Mouse (Mus musculus) neural tube, embryonic 12.5 days (tissue): ENCODE data around the gene Fam222b. TPM values are rescaled to one million over a fixed set of nuclear protein-coding genes. Genes with fewer than 3 reads are reported as not detected.
"Not testable (repeated sequence)": the region's sequence is repeated elsewhere in the genome, so short reads cannot be mapped to it uniquely, and the experiment has no call there.

Experiments used
- ATAC-seq: fragments of 200-750 bp; cut with Nextera tagmentation; 2 replicates; pipeline ENCODE4 v1.8.0; 2017; ENCODE audit warnings: low read depth, mild to moderate bottlenecking, moderate TSS enrichment, moderate library complexity; ENCODE audit not compliant: low FRiP score
- H3K27ac ChIP-seq: fragments of 300-500 bp; sonication (generic); 2 replicates; pipeline ENCODE4 v1.5.1; 2016
- H3K27me3 ChIP-seq: fragments of 300-500 bp; sonication (generic); replicated peaks from 2 replicates; pipeline ENCODE4 v1.6.1; 2016; ENCODE audit warnings: mild to moderate bottlenecking
- H3K36me3 ChIP-seq: fragments of 300-500 bp; sonication (generic); 2 replicates; pipeline ENCODE4 v1.6.1; 2016; ENCODE audit warnings: mild to moderate bottlenecking
- H3K4me1 ChIP-seq: fragments of 300-500 bp; sonication (generic); 2 replicates; pipeline ENCODE4 v1.6.1; 2016
- H3K4me2 ChIP-seq: fragments of 300-500 bp; sonication (generic); replicated peaks from 2 replicates; pipeline ENCODE4 v1.6.1; 2016; ENCODE audit warnings: mild to moderate bottlenecking
- H3K4me3 ChIP-seq: fragments of 300-500 bp; sonication (generic); 2 replicates; pipeline ENCODE4 v1.5.1; 2016
- H3K9ac ChIP-seq: fragments of 300-500 bp; sonication (generic); 2 replicates; pipeline ENCODE4 v1.6.1; 2016; ENCODE audit warnings: mild to moderate bottlenecking
- H3K9me3 ChIP-seq: fragments of 300-500 bp; sonication (generic); 2 replicates; pipeline ENCODE4 v1.6.1; 2016; ENCODE audit warnings: mild to moderate bottlenecking
- WGBS: fragments of 180-500 bp; shearing (Covaris S2); methylation state at CpG from one replicate; pipeline ENCODE4 v1.1.7; 2016; 5-methylcytosine and 5-hydroxymethylcytosine counted together
- polyA plus RNA-seq: library from polyadenylated mRNA; unstranded; fragments of >200 nt; fragmentation: Nextera tagmentation; extraction: Ambion mirVana; gene quantifications from 2 replicates; pipeline ENCODE4 v1.2.1, GENCODE M21; 2016

Gene Fam222b
- polyA plus RNA-seq, 1 experiment from 2014 or later = 27.9 TPM

- Histone ChIP-seq H3K4me1 (peaks cover 18% of the 10 kb centered on the region), H3K9ac (no peak overlapping the region), H3K27ac (no peak overlapping the region), H3K36me3 (no peaks in the 10 kb centered on the region), H3K9me3 (no peaks in the 10 kb centered on the region), H3K27me3 (no peaks in the 10 kb centered on the region), H3K4me2 (no peak overlapping the region), H3K4me3 (no peak overlapping the region)
- WGBS = 96% methylated on average over 4 of the region's 4 CpGs
- ATAC-seq = no peak
These were observed 28.4 kb downstream of the Fam222b start for GRCm38 (mm10) chr11:78122815-78123214.

- no peak overlapping the region for H3K4me3 ChIP-seq
- H3K36me3 ChIP-seq = no peaks in the 10 kb centered on the region
- peaks cover 18% of the 10 kb centered on the region for H3K4me1 ChIP-seq
- H3K27ac ChIP-seq = no peak overlapping the region
- no peaks in the 10 kb centered on the region for H3K27me3 ChIP-seq
- H3K9me3 ChIP-seq = no peaks in the 10 kb centered on the region
- no peak overlapping the region for H3K4me2 ChIP-seq
- no peak overlapping the region for H3K9ac ChIP-seq
- ATAC-seq = no peak
These were observed 29.3 kb downstream of the Fam222b start for GRCm38 (mm10) chr11:78123782-78124181.

- WGBS = 48% methylated on average over 6 of the region's 6 CpGs
- no peak overlapping the region for H3K27ac ChIP-seq
- H3K4me1 ChIP-seq = peaks cover 10% of the 10 kb centered on the region; the same call in 1 of the 2 replicates
- H3K36me3 ChIP-seq = no peaks in the 10 kb centered on the region
- H3K9ac ChIP-seq = no peak overlapping the region
- ATAC-seq = no peak
- H3K4me3 ChIP-seq = no peak overlapping the region
- H3K4me2 ChIP-seq = no peak overlapping the region
- no peaks in the 10 kb centered on the region for H3K9me3 ChIP-seq
- no peaks in the 10 kb centered on the region for H3K27me3 ChIP-seq
These were observed 31.2 kb downstream of the Fam222b start for GRCm38 (mm10) chr11:78125691-78126090.

GRCm38 (mm10) chr11:78126739-78127138, 32.3 kb downstream of the Fam222b start:
- ATAC-seq = no peak
- Histone ChIP-seq H3K9me3 (no peaks in the 10 kb centered on the region), H3K27me3 (no peaks in the 10 kb centered on the region), H3K9ac (no peak overlapping the region), H3K4me3 (no peak overlapping the region), H3K27ac (no peak overlapping the region), H3K4me2 (no peak overlapping the region), H3K4me1 (peaks cover 10% of the 10 kb centered on the region; the same call in 1 of the 2 replicates), H3K36me3 (no peaks in the 10 kb centered on the region)
- WGBS = 94% methylated on average over 4 of the region's 4 CpGs

GRCm38 (mm10) chr11:78129458-78129857, 35.0 kb downstream of the Fam222b start:
- no peak overlapping the region for H3K9ac ChIP-seq
- no peaks in the 10 kb centered on the region for H3K9me3 ChIP-seq
- H3K27ac ChIP-seq = no peak overlapping the region
- no peaks in the 10 kb centered on the region for H3K27me3 ChIP-seq
- H3K36me3 ChIP-seq = no peaks in the 10 kb centered on the region
- 70% methylated on average over 8 of the region's 8 CpGs for whole genome bisulfite sequencing
- no peak overlapping the region for H3K4me2 ChIP-seq
- H3K4me3 ChIP-seq = no peak overlapping the region
- peaks cover 10% of the 10 kb centered on the region; the same call in 1 of the 2 replicates for H3K4me1 ChIP-seq
- ATAC-seq = no peak

- Histone ChIP-seq H3K9ac (no peak overlapping the region), H3K4me3 (no peak overlapping the region), H3K4me1 (no peaks in the 10 kb centered on the region), H3K9me3 (no peaks in the 10 kb centered on the region), H3K27me3 (no peaks in the 10 kb centered on the region), H3K36me3 (no peaks in the 10 kb centered on the region), H3K27ac (no peak overlapping the region), H3K4me2 (no peak overlapping the region)
- no peak for ATAC-seq
- 90% methylated on average over 6 of the region's 6 CpGs for WGBS
These were observed 39.5 kb downstream of the Fam222b start for GRCm38 (mm10) chr11:78133915-78134314.

GRCm38 (mm10) chr11:78134344-78134743, 39.9 kb downstream of the Fam222b start:
- no peak for ATAC-seq
- 90% methylated on average over 3 of the region's 3 CpGs for WGBS
- no peaks in the 10 kb centered on the region for H3K27me3 ChIP-seq
- no peak overlapping the region for H3K27ac ChIP-seq
- no peak overlapping the region for H3K9ac ChIP-seq
- H3K36me3 ChIP-seq = no peaks in the 10 kb centered on the region
- H3K4me2 ChIP-seq = no peak overlapping the region
- no peaks in the 10 kb centered on the region for H3K9me3 ChIP-seq
- no peak overlapping the region for H3K4me3 ChIP-seq
- no peaks in the 10 kb centered on the region for H3K4me1 ChIP-seq

GRCm38 (mm10) chr11:78135314-78135713, 40.9 kb downstream of the Fam222b start:
- not testable (repeated sequence) for H3K4me1 ChIP-seq, ATAC-seq

GRCm38 (mm10) chr11:78136132-78136531, 41.7 kb downstream of the Fam222b start:
- Histone ChIP-seq H3K4me3 (no peak overlapping the region), H3K27ac (no peak overlapping the region), H3K9me3 (no peaks in the 10 kb centered on the region), H3K4me1 (no peaks in the 10 kb centered on the region), H3K27me3 (no peaks in the 10 kb centered on the region), H3K36me3 (no peaks in the 10 kb centered on the region), H3K9ac (no peak overlapping the region), H3K4me2 (no peak overlapping the region)
- no peak for ATAC-seq
- WGBS = 92% methylated on average over 1 of the region's 1 CpGs

More at GRCm38 (mm10) chr11:78135314-78135713, 40.9 kb downstream of the Fam222b start:
- H3K9ac ChIP-seq, H3K4me2 ChIP-seq, H3K27ac ChIP-seq, H3K4me3 ChIP-seq, H3K27me3 ChIP-seq, H3K9me3 ChIP-seq, H3K36me3 ChIP-seq: not testable (repeated sequence)
- 87% methylated on average over 7 of the region's 7 CpGs for WGBS

- ATAC-seq = no peak
- WGBS = 84% methylated on average over 4 of the region's 4 CpGs
- H3K4me2 ChIP-seq = no peak overlapping the region
- no peaks in the 10 kb centered on the region for H3K27me3 ChIP-seq
- H3K9ac ChIP-seq = no peak overlapping the region
- H3K4me1 ChIP-seq = no peaks in the 10 kb centered on the region
- H3K36me3 ChIP-seq = no peaks in the 10 kb centered on the region
- H3K9me3 ChIP-seq = no peaks in the 10 kb centered on the region
- no peak overlapping the region for H3K4me3 ChIP-seq
- no peak overlapping the region for H3K27ac ChIP-seq
These were observed 43.1 kb downstream of the Fam222b start for GRCm38 (mm10) chr11:78137584-78137983.

- WGBS = 93% methylated on average over 3 of the region's 3 CpGs
- no peak overlapping the region for H3K9ac ChIP-seq
- H3K36me3 ChIP-seq = peaks cover 1% of the 10 kb centered on the region
- ATAC-seq = no peak
- H3K27ac ChIP-seq = no peak overlapping the region
- H3K9me3 ChIP-seq = no peaks in the 10 kb centered on the region
- H3K4me2 ChIP-seq = no peak overlapping the region
- no peaks in the 10 kb centered on the region for H3K27me3 ChIP-seq
- no peak overlapping the region for H3K4me3 ChIP-seq
- no peaks in the 10 kb centered on the region for H3K4me1 ChIP-seq
These were observed 43.6 kb downstream of the Fam222b start for GRCm38 (mm10) chr11:78138023-78138422.

GRCm38 (mm10) chr11:78140665-78141064, 46.2 kb downstream of the Fam222b start:
- Histone ChIP-seq H3K36me3 (peaks cover 26% of the 10 kb centered on the region), H3K27me3 (no peaks in the 10 kb centered on the region), H3K4me1 (no peaks in the 10 kb centered on the region), H3K4me2 (no peak overlapping the region), H3K9ac (no peak overlapping the region), H3K9me3 (no peaks in the 10 kb centered on the region), H3K4me3 (no peak overlapping the region), H3K27ac (no peak overlapping the region)
- 81% methylated on average over 5 of the region's 5 CpGs for WGBS
- no peak for ATAC-seq

GRCm38 (mm10) chr11:78143520-78143919, 49.1 kb downstream of the Fam222b start:
- no peak overlapping the region for H3K27ac ChIP-seq
- H3K9ac ChIP-seq = no peak overlapping the region
- 84% methylated on average over 2 of the region's 2 CpGs for WGBS
- H3K27me3 ChIP-seq = no peaks in the 10 kb centered on the region
- no peak overlapping the region for H3K4me3 ChIP-seq
- H3K36me3 ChIP-seq = peaks cover 46% of the 10 kb centered on the region
- H3K4me2 ChIP-seq = no peak overlapping the region
- no peaks in the 10 kb centered on the region for H3K4me1 ChIP-seq
- no peak for ATAC-seq
- no peaks in the 10 kb centered on the region for H3K9me3 ChIP-seq
